Mouse (Mus musculus) heart, adult 18-20 months (tissue): ENCODE measurements around the gene Cnot10. TPM values are rescaled to one million over a fixed set of nuclear protein-coding genes. Genes with fewer than 3 reads are reported as not detected.

Source experiments
- DNase-seq, 2 experiments: peaks; one replicate each; pipeline ENCODE4 v3.0.0; 2021 to 2022; ENCODE audit warnings: mixed read lengths in 1 of 2
- long read RNA-seq, 2 experiments: library from polyadenylated mRNA; stranded (forward); transcript quantifications; one replicate each; pipeline ENCODE4 v2.0.0; 2021
- total RNA-seq, 2 experiments: library from RNA; stranded (reverse); gene quantifications; 2 replicates each; pipeline ENCODE4 v1.2.3; 2021

Cnot10 gene
- total RNA-seq: 10 to 100 TPM; 21.2 to 22.5 TPM
- long read RNA-seq, experiment 1, transcript Cnot10-201 (20 exons, 2,853 nt): major isoform, 12 of 22 reads
- long read RNA-seq, experiment 1, partial matches to known transcripts: 3 of 22 reads
- long read RNA-seq, experiment 1, other reads (novel, unspliced or antisense): 7 of 22 reads
- long read RNA-seq, experiment 2, transcript Cnot10-201 (20 exons, 2,853 nt): major isoform, 7 of 15 reads
- long read RNA-seq, experiment 2, partial matches to known transcripts: 0 of 15 reads
- long read RNA-seq, experiment 2, other reads (novel, unspliced or antisense): 8 of 15 reads

GRCm38 (mm10) chr9:114639839-114640646 lies at the start of gene Cnot10:
Gene Cnot10, minus strand, starts transcription at chr9:114640184.
- DNase-seq: peak; percentile 98 to 99

- no peak for DNase-seq
These were observed 49.0 kb upstream of the Cnot10 start for GRCm38 (mm10) chr9:114688953-114689407.

- peak; percentile 97 to 98 for DNase-seq
These were observed 48.4 kb upstream of the Cnot10 start, which contains the start of gene Dync1li1 for GRCm38 (mm10) chr9:114688252-114688952. Gene Dync1li1, plus strand, starts transcription at chr9:114688790.

- no peak for DNase-seq
These were observed 47.7 kb upstream of the Cnot10 start for GRCm38 (mm10) chr9:114687639-114688038.

GRCm38 (mm10) chr9:114686245-114686644 lies 46.3 kb upstream of the Cnot10 start:
- no peak for DNase-seq

- no peak for DNase-seq
These were observed 42.2 kb upstream of the Cnot10 start for GRCm38 (mm10) chr9:114682193-114682592.

GRCm38 (mm10) chr9:114680531-114680930 lies 40.5 kb upstream of the Cnot10 start:
- no peak for DNase-seq

GRCm38 (mm10) chr9:114679944-114680343 lies 40.0 kb upstream of the Cnot10 start:
- no peak for DNase-seq

- DNase-seq: no peak
These were observed 38.6 kb upstream of the Cnot10 start for GRCm38 (mm10) chr9:114678576-114678975.

- DNase-seq: no peak
These were observed 33.6 kb upstream of the Cnot10 start for GRCm38 (mm10) chr9:114673626-114674025.

- peak; percentile 42 to 53 for DNase-seq
These were observed 32.9 kb upstream of the Cnot10 start for GRCm38 (mm10) chr9:114672703-114673561.

GRCm38 (mm10) chr9:114671946-114672345 lies 32.0 kb upstream of the Cnot10 start:
- no peak for DNase-seq

GRCm38 (mm10) chr9:114669011-114669410 lies 29.0 kb upstream of the Cnot10 start:
- DNase-seq: peak; percentile 17 to 18

- DNase-seq: peak; percentile 76 to 91
These were observed 28.1 kb upstream of the Cnot10 start for GRCm38 (mm10) chr9:114668047-114668446.

- no peak for DNase-seq
These were observed 26.9 kb upstream of the Cnot10 start for GRCm38 (mm10) chr9:114666858-114667257.

- no peak for DNase-seq
These were observed 23.8 kb upstream of the Cnot10 start for GRCm38 (mm10) chr9:114663782-114664181.

- DNase-seq: peak in 1 of 2 experiments; percentile 21
These were observed 22.0 kb upstream of the Cnot10 start for GRCm38 (mm10) chr9:114661991-114662390.

- DNase-seq: no peak
These were observed 21.0 kb upstream of the Cnot10 start for GRCm38 (mm10) chr9:114660983-114661382.

- DNase-seq: no peak
These were observed 20.5 kb upstream of the Cnot10 start for GRCm38 (mm10) chr9:114660506-114660905.

- DNase-seq: no peak
These were observed 16.7 kb upstream of the Cnot10 start for GRCm38 (mm10) chr9:114656701-114657100.

- DNase-seq: no peak
These were observed 15.4 kb upstream of the Cnot10 start for GRCm38 (mm10) chr9:114655356-114655755.
